Mouse (Mus musculus) C2C12 (cell line): ENCODE measurements at regions not wholly inside any gene's neighbourhood (a gene's known extent, or its start where the extent isn't known, plus 50 kb on each side); places are given as distances from the start of the nearest gene placed in this dataset.
A peak's percentile ranks its signal among the peaks of the same experiment; 100 is the strongest.

Experiments
- H3K27me3 ChIP-seq: one replicate; pipeline ENCODE4 v1.6.1; 2011; ENCODE audit not compliant: control insufficient read depth, insufficient read depth, insufficient read length
- H3K36me3 ChIP-seq: one replicate; pipeline ENCODE4 v1.6.1; 2011; ENCODE audit not compliant: control insufficient read depth, insufficient read depth
- H3K4me3 ChIP-seq: one replicate; pipeline ENCODE4 v1.5.1; 2011; ENCODE audit warnings: mild to moderate bottlenecking, control low read depth; ENCODE audit not compliant: poor library complexity, insufficient read depth, severe bottlenecking
- H3K79me2 ChIP-seq: one replicate; pipeline ENCODE4 v1.6.1; 2011; ENCODE audit not compliant: control insufficient read depth, insufficient read depth
- H3K79me3 ChIP-seq: one replicate; pipeline ENCODE4 v1.6.1; 2011; ENCODE audit warnings: low read depth, control low read depth
- H3ac ChIP-seq: one replicate; pipeline ENCODE3; 2011; ENCODE audit warnings: low read depth; ENCODE audit not compliant: control insufficient read depth, insufficient read length
- CEBPB ChIP-seq: IDR thresholded peaks from one replicate; pipeline ENCODE4 v1.6.1; 2011; ENCODE audit warnings: low read depth, mild to moderate bottlenecking, control low read depth, moderate library complexity
- CTCF ChIP-seq: IDR thresholded peaks from one replicate; pipeline ENCODE4 v1.5.1; 2011; ENCODE audit not compliant: control insufficient read depth, insufficient read depth, insufficient read length
- FOSL1 ChIP-seq: IDR thresholded peaks from one replicate; pipeline ENCODE4 v1.8.0; 2011; ENCODE audit warnings: mild to moderate bottlenecking, low read length; ENCODE audit not compliant: poor library complexity, insufficient read depth, severe bottlenecking
- MAX ChIP-seq: IDR thresholded peaks from one replicate; pipeline ENCODE4 v1.6.1; 2011; ENCODE audit warnings: mild to moderate bottlenecking, control low read depth
- MYOD1 ChIP-seq: IDR thresholded peaks from one replicate; pipeline ENCODE4 v1.6.1; 2011; ENCODE audit warnings: low read depth; ENCODE audit not compliant: control insufficient read depth, insufficient read length
- MYOG ChIP-seq: IDR thresholded peaks from one replicate; pipeline ENCODE4 v1.6.1; 2011; ENCODE audit not compliant: control insufficient read depth, insufficient read length; ENCODE audit errors: extremely low read depth
- USF1 ChIP-seq: IDR thresholded peaks from one replicate; pipeline ENCODE4 v1.6.1; 2011; ENCODE audit warnings: low read depth, mild to moderate bottlenecking, control low read depth, moderate library complexity

GRCm38 (mm10) chr14:25377091-25377490 is 81.9 kb upstream of the Zmiz1 start:
- H3ac ChIP-seq, result no peak overlapping the region
- H3K27me3 ChIP-seq, result no peaks in the 10 kb centered on the region

GRCm38 (mm10) chr14:25377554-25377899 is 81.5 kb upstream of the Zmiz1 start:
- Histone ChIP-seq H3K27me3 (no peaks in the 10 kb centered on the region), H3ac (peak overlapping the region; percentile 74), H3K79me2 (peaks cover 22% of the 10 kb centered on the region), H3K4me3 (peak overlapping the region; percentile 44), H3K36me3 (no peaks in the 10 kb centered on the region), H3K79me3 (no peaks in the 10 kb centered on the region)
- TF ChIP-seq MYOD1 (no peak), CEBPB (no peak), CTCF (no peak), MYOG (no peak), MAX (no peak), USF1 (no peak), FOSL1 (no peak)

More at GRCm38 (mm10) chr14:25377091-25377490, 81.9 kb upstream of the Zmiz1 start:
- Histone ChIP-seq H3K79me2 (peaks cover 22% of the 10 kb centered on the region), H3K4me3 (no peak overlapping the region), H3K79me3 (no peaks in the 10 kb centered on the region), H3K36me3 (no peaks in the 10 kb centered on the region)
- TF ChIP-seq MAX (no peak), USF1 (no peak), CEBPB (no peak), MYOG (no peak), MYOD1 (no peak), FOSL1 (no peak), CTCF (no peak)

- H3K36me3 ChIP-seq, result no peaks in the 10 kb centered on the region
- TF ChIP-seq CEBPB (no peak), CTCF (no peak), MAX (no peak), FOSL1 (no peak), USF1 (no peak), MYOD1 (no peak), MYOG (no peak)
- peak overlapping the region; percentile 92 for H3ac ChIP-seq
- no peaks in the 10 kb centered on the region for H3K79me3 ChIP-seq
- peaks cover 22% of the 10 kb centered on the region for H3K79me2 ChIP-seq
- H3K4me3 ChIP-seq, result peak overlapping the region; percentile 44
- H3K27me3 ChIP-seq, result no peaks in the 10 kb centered on the region
Observed at GRCm38 (mm10) chr14:25377900-25378716, 80.9 kb upstream of the Zmiz1 start.

- Histone ChIP-seq H3K36me3 (no peaks in the 10 kb centered on the region), H3K79me2 (peaks cover 22% of the 10 kb centered on the region), H3K79me3 (no peaks in the 10 kb centered on the region), H3K27me3 (no peaks in the 10 kb centered on the region), H3K4me3 (peak overlapping the region; percentile 44), H3ac (peak overlapping the region; percentile 92)
- TF ChIP-seq CTCF (no peak), MAX (peak; percentile 91), USF1 (peak; percentile 83), MYOD1 (no peak), CEBPB (peak; percentile 20), FOSL1 (peak; percentile 46)
Observed at GRCm38 (mm10) chr14:25378717-25379224, 80.2 kb upstream of the Zmiz1 start.

- no peak overlapping the region for H3ac ChIP-seq
- H3K36me3 ChIP-seq, result no peaks in the 10 kb centered on the region
- H3K79me3 ChIP-seq, result no peaks in the 10 kb centered on the region
- no peak overlapping the region for H3K4me3 ChIP-seq
- TF ChIP-seq MAX (no peak), MYOD1 (no peak), CTCF (no peak), CEBPB (no peak)
- peaks cover 22% of the 10 kb centered on the region for H3K79me2 ChIP-seq
- no peaks in the 10 kb centered on the region for H3K27me3 ChIP-seq
Observed at GRCm38 (mm10) chr14:25383169-25383824, 75.7 kb upstream of the Zmiz1 start.

- no peak overlapping the region for H3K4me3 ChIP-seq
- H3K27me3 ChIP-seq, result no peaks in the 10 kb centered on the region
- H3K79me2 ChIP-seq, result peaks cover 5% of the 10 kb centered on the region
- no peaks in the 10 kb centered on the region for H3K36me3 ChIP-seq
- no peak for TF ChIP-seq MYOD1
- TF ChIP-seq CEBPB, result no peak
- no peak for TF ChIP-seq MYOG
- TF ChIP-seq USF1, result no peak
- no peak for TF ChIP-seq MAX
- H3ac ChIP-seq, result no peak overlapping the region
- H3K79me3 ChIP-seq, result no peaks in the 10 kb centered on the region
Observed at GRCm38 (mm10) chr14:25385644-25386043, 73.3 kb upstream of the Zmiz1 start.
